Mouse (Mus musculus) C2C12 (cell line): ENCODE results near the gene Gm17657. TPM values are rescaled to one million over a fixed set of nuclear protein-coding genes. Genes with fewer than 3 reads are reported as not detected.

ENCODE experiments used
- H3K27me3 ChIP-seq: one replicate; pipeline ENCODE4 v1.6.1; 2011; ENCODE audit not compliant: control insufficient read depth, insufficient read depth, insufficient read length
- H3K36me3 ChIP-seq: one replicate; pipeline ENCODE4 v1.6.1; 2011; ENCODE audit not compliant: control insufficient read depth, insufficient read depth
- H3K4me3 ChIP-seq: one replicate; pipeline ENCODE4 v1.5.1; 2011; ENCODE audit warnings: mild to moderate bottlenecking, control low read depth; ENCODE audit not compliant: poor library complexity, insufficient read depth, severe bottlenecking
- H3K79me2 ChIP-seq: one replicate; pipeline ENCODE4 v1.6.1; 2011; ENCODE audit not compliant: control insufficient read depth, insufficient read depth
- H3K79me3 ChIP-seq: one replicate; pipeline ENCODE4 v1.6.1; 2011; ENCODE audit warnings: low read depth, control low read depth
- H3ac ChIP-seq: one replicate; pipeline ENCODE3; 2011; ENCODE audit warnings: low read depth; ENCODE audit not compliant: control insufficient read depth, insufficient read length
- CEBPB ChIP-seq: IDR thresholded peaks from one replicate; pipeline ENCODE4 v1.6.1; 2011; ENCODE audit warnings: low read depth, mild to moderate bottlenecking, control low read depth, moderate library complexity
- CTCF ChIP-seq: IDR thresholded peaks from one replicate; pipeline ENCODE4 v1.5.1; 2011; ENCODE audit not compliant: control insufficient read depth, insufficient read depth, insufficient read length
- FOSL1 ChIP-seq: IDR thresholded peaks from one replicate; pipeline ENCODE4 v1.8.0; 2011; ENCODE audit warnings: mild to moderate bottlenecking, low read length; ENCODE audit not compliant: poor library complexity, insufficient read depth, severe bottlenecking
- MAX ChIP-seq: IDR thresholded peaks from one replicate; pipeline ENCODE4 v1.6.1; 2011; ENCODE audit warnings: mild to moderate bottlenecking, control low read depth
- MYOD1 ChIP-seq: IDR thresholded peaks from one replicate; pipeline ENCODE4 v1.6.1; 2011; ENCODE audit warnings: low read depth; ENCODE audit not compliant: control insufficient read depth, insufficient read length
- MYOG ChIP-seq: IDR thresholded peaks from one replicate; pipeline ENCODE4 v1.6.1; 2011; ENCODE audit not compliant: control insufficient read depth, insufficient read length; ENCODE audit errors: extremely low read depth
- USF1 ChIP-seq: IDR thresholded peaks from one replicate; pipeline ENCODE4 v1.6.1; 2011; ENCODE audit warnings: low read depth, mild to moderate bottlenecking, control low read depth, moderate library complexity
- polyA plus RNA-seq: library from polyadenylated mRNA; unstranded; fragments of >200 nt; fragmentation: generic; extraction: Trizol; gene quantifications from one replicate; pipeline ENCODE4 v1.2.1, GENCODE M21; 2012; ENCODE audit warnings: missing spikeins

The Gm17657 gene
- polyA plus RNA-seq, 1 experiment: not detected

DNA sequence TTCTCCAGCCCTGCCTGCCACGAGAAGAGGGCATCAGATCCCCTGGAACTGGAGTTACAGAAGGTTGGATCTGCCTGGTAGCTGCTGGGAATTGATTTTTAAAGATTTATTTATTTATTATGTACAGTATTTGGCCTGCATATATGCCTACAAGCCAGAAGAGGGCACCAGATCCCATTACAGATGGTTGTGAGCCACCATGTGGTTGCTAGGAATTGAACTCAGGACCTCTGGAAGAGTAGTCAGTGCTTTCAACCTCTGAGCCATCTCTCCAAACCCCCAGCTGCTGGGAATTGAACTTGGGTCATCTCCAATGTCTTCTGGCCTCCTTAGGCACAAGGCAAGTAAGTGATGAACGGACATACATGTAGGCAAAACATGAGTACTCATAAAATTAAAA is 5.4 kb downstream of the Gm17657 start:
- no peaks in the 10 kb centered on the region for H3K27me3 ChIP-seq
- H3K4me3 ChIP-seq: no peak overlapping the region
- no peaks in the 10 kb centered on the region for H3K79me2 ChIP-seq
- no peaks in the 10 kb centered on the region for H3K36me3 ChIP-seq
- TF ChIP-seq MYOD1: no peak
- TF ChIP-seq FOSL1: no peak
- TF ChIP-seq USF1: no peak
- no peak for TF ChIP-seq MYOG
- no peak for TF ChIP-seq MAX
- no peak for TF ChIP-seq CEBPB
- TF ChIP-seq CTCF: no peak
- no peak overlapping the region for H3ac ChIP-seq
- no peaks in the 10 kb centered on the region for H3K79me3 ChIP-seq

DNA sequence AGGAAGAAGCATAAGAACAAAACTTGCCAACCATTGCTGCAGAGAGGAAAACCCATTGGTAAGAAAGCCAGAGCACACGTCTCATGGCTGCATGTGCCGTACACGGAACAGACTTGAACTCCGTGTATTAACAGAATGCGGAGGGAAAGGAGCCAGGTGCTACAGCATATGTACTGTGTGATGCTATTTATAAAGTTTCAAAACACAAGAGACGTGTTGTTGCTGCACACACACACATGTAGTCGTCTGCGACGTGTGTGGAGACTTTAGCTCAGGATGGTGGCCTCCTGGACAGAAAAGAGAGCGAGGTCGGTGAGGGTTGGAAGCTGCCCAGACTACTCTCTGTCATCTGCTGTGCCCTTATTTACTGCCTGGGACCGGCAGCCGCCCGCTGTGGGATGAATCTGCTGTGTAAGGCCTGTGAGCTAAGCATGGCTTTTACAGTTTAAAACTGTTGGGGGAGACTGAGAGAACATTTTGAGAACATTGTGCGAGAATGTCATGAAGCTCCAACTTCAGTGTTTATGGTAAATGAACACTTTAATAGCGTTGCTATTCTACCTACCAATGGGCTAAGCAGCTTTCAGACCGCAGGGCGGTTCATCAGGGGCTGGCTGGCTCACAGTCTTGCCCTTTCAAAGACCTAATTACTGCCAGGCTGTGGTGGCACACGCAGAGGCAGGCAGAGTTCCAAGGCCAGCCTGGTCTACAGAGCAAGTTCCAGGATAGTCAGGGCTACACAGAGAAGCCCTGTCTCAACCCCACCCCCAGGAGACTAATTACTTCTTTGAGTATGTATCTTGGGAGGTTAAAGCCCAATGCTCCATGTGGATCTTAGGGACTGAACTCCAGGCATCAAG is 6.4 kb downstream of the Gm17657 start:
- Histone ChIP-seq H3K36me3 (no peaks in the 10 kb centered on the region), H3K79me2 (no peaks in the 10 kb centered on the region), H3K79me3 (no peaks in the 10 kb centered on the region), H3K27me3 (no peaks in the 10 kb centered on the region), H3K4me3 (no peak overlapping the region), H3ac (no peak overlapping the region)
- TF ChIP-seq USF1 (no peak), MAX (no peak), CEBPB (no peak), FOSL1 (no peak), CTCF (no peak), MYOG (no peak), MYOD1 (no peak)

DNA sequence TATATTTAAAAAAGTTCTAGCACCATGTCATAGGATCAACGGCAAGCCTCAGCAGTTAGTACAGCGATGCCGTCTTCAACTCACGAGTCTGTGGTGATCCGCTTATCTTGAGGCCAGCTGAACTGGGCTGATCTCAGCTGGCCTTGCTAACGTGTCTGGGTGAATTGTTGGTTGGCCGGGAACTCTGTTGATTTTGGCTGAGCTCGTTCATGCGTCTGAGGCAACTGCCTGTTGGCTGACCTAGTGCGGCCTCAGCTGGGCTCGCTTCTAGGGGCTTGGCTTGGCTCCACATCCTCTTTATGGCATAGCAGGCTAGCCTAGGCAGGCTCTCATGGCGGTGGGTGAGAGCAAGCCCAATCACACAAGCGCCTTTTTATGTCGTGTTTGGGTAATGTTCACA is 8.0 kb downstream of the Gm17657 start:
- Histone ChIP-seq H3K79me2 (no peaks in the 10 kb centered on the region), H3ac (no peak overlapping the region), H3K79me3 (no peaks in the 10 kb centered on the region), H3K4me3 (no peak overlapping the region), H3K27me3 (no peaks in the 10 kb centered on the region), H3K36me3 (no peaks in the 10 kb centered on the region)
- TF ChIP-seq MYOG: no peak
- no peak for TF ChIP-seq CEBPB
- no peak for TF ChIP-seq USF1
- TF ChIP-seq MAX: no peak
- no peak for TF ChIP-seq FOSL1
- no peak for TF ChIP-seq CTCF

DNA sequence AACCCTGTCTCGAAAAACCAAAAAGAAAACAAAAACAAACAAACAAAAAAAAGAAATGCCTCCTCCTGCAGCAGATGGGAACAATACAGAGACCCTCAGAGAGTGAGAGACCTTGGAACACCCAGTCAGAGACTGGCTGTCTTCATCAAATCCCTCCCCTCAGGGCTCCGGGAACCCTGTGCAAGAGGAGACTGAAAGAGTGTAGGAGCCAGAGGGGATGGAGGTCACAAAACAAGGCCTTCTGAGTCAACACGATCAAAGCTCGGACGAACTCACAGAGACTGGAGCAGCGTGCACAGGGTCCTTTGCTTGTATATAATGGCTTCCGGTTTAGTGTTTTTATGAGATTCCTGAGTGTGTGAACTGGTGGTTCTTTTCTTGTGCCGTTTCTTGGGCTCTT is 9.0 kb downstream of the Gm17657 start:
- Histone ChIP-seq H3K79me2 (no peaks in the 10 kb centered on the region), H3K79me3 (no peaks in the 10 kb centered on the region), H3K4me3 (no peak overlapping the region), H3ac (no peak overlapping the region), H3K36me3 (no peaks in the 10 kb centered on the region), H3K27me3 (no peaks in the 10 kb centered on the region)
- TF ChIP-seq MAX: no peak
- TF ChIP-seq CEBPB: no peak
- TF ChIP-seq FOSL1: no peak
- no peak for TF ChIP-seq MYOG
- TF ChIP-seq CTCF: no peak
- TF ChIP-seq USF1: no peak
- no peak for TF ChIP-seq MYOD1

DNA sequence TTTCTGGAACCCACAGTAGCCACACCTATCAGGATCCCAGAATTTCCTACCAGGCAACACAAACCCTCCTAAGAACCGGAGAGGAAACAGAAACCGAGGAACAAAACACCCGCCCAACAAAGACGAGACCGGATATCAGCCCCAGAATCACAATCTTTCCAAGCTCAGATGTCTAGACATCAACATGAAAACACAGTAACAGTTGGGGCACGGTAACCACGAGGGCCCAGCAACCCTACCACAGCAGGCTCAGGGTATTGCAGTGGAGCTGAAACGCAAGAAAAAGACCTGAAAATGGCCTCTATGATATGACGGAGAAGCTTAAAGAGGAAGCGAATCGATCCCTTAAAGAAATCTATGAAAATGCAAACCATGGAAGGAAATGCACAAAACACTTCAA is 15.6 kb downstream of the Gm17657 start:
- no peak overlapping the region for H3K4me3 ChIP-seq
- no peaks in the 10 kb centered on the region for H3K27me3 ChIP-seq
- H3K79me2 ChIP-seq: no peaks in the 10 kb centered on the region
- H3ac ChIP-seq: no peak overlapping the region
- TF ChIP-seq CTCF: no peak
- TF ChIP-seq MYOG: no peak
- TF ChIP-seq CEBPB: no peak
- TF ChIP-seq FOSL1: no peak
- TF ChIP-seq USF1: no peak
- TF ChIP-seq MAX: no peak
- TF ChIP-seq MYOD1: no peak
- H3K79me3 ChIP-seq: no peaks in the 10 kb centered on the region
- no peaks in the 10 kb centered on the region for H3K36me3 ChIP-seq
